Mouse (Mus musculus) MEL (cell line): ENCODE results near the gene Dusp5.

Experiments
- ETS1 ChIP-seq: IDR thresholded peaks from 2 replicates; pipeline ENCODE4 v1.6.1; 2012; ENCODE audit warnings: low read depth, mild to moderate bottlenecking, inconsistent platforms, low read length, improper control_type of control experiment, moderate library complexity
- MAX ChIP-seq: IDR thresholded peaks from 2 replicates; pipeline ENCODE4 v1.6.1; 2011; ENCODE audit warnings: low read length, improper control_type of control experiment
- POLR2A ChIP-seq, 2 experiments: IDR thresholded peaks; 2 replicates each; pipeline ENCODE4 v1.6.1; 2011 to 2012; ENCODE audit warnings: low read length in 2 of 2, mild to moderate bottlenecking in 2 of 2, control low read depth in 1 of 2, improper control_type of control experiment in 1 of 2, low read depth in 1 of 2, moderate library complexity in 1 of 2; ENCODE audit not compliant: control insufficient read depth in 1 of 2, insufficient read depth in 1 of 2, poor library complexity in 1 of 2

DNA sequence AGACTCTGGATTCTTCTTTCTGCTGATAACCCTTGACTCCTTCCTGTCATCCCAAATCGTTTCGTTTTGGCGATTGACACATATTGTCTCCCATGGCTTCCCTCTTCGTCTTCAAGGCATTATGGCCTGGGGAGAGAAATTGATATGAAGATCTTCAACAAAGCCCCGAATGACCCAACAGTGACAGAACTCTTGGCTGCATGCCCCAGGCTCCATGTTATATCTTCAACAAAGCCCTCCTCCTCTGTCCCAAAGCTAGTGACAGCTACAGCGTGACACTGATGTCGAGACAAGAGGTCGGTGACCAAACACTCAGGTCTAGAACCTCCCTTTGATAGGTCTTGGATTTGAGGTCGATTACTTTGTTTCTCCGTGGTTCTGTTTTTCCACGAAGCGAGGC lies 39.7 kb upstream of the Dusp5 start:
- TF ChIP-seq POLR2A (IDR thresholded peaks at IDR 0.05; ENCODE audit: control insufficient read depth in 1 of 2, insufficient read depth in 1 of 2, low read depth in 1 of 2, low read length in 2 of 2, poor library complexity in 1 of 2): no peak
- TF ChIP-seq MAX: no peak
- TF ChIP-seq ETS1: no peak
